Mouse (Mus musculus) erythroblast, embryonic 14.5 days (primary cell): ENCODE data around the gene Stmn1.

ENCODE experiments used
- GATA1 ChIP-seq: IDR thresholded peaks from 2 replicates; pipeline ENCODE4 v1.6.1; 2012; ENCODE audit warnings: low read length, inconsistent platforms, mixed read lengths
- TAL1 ChIP-seq: IDR thresholded peaks from 3 replicates; pipeline ENCODE4 v1.6.1; 2012; ENCODE audit warnings: low read length, inconsistent platforms, mixed read lengths

DNA sequence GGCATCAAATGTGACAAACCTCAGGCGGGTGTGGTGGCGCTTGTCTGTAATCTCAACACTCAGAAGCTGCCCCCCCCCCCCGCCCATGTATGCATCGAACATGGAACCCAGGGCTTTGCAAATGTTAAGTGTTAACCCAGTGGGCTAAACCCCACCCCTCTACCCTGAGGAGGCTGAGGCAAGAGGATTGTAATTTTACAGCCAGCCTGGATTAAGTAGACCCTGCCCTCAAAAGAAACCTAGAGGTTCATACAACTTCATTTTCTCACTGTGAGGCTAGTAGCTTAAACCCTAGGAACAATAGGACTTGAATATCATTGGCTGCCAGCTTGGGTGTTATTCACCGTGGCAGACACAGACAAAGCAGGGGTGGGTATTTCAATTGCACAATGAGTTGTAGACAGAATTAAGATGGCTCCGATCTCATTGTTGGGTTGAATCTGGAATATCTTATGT, 1.2 kb downstream of the Stmn1 start:
- TF ChIP-seq TAL1 (no peak), GATA1 (no peak)
